Mouse (Mus musculus): ENCODE data around the gene Serac1.

The Serac1 gene

DNA sequence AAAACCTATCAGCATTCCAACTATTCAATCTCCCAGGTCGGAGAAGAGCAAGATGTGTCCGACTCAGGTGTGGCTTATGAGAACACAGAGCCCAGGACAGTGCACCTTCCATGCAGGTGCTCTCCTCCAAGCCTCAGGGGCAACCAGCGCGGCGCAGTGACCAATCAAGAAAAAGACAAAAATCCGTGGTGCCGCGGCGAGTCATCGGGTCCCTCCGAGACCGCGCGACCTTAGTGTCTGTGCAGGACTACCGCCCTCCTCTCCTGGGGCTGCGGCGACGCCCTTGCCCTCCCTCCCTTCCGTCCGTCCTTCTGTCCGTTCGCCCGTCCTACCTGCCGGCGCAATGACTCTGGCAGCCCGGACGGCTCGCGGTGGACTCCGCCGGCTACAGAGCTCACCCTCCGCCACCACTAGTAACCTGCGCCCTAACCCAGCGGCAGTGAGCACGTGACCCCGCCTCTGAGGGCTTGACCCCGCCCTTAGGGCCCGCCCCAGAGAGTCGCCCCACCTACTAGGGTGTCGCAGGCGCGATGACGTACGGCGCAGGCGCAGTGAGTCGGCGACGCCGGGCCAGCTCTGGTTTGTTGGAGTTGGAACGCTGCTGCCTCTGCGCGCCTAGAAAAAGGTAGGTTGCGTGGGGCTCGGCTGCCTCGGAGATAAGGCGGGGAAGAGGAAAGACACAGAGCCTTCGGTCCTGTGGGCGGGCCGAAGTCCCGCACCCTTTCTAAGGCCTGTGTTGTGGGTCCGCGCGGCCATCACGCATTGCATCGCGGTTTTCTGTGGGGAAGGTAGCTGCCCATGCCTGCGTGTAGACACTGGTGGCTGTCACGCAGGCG lies at the start of gene Serac1, which contains the start of gene Gtf2h5:
TSS of gene Serac1 (minus strand) at position 455 of the 836 bp plus-strand sequence.
TSS of gene Gtf2h5 (plus strand) at position 500 of the 836 bp plus-strand sequence.
- in situ Hi-C loops (cut with MboI, MseI): no loop called here

DNA sequence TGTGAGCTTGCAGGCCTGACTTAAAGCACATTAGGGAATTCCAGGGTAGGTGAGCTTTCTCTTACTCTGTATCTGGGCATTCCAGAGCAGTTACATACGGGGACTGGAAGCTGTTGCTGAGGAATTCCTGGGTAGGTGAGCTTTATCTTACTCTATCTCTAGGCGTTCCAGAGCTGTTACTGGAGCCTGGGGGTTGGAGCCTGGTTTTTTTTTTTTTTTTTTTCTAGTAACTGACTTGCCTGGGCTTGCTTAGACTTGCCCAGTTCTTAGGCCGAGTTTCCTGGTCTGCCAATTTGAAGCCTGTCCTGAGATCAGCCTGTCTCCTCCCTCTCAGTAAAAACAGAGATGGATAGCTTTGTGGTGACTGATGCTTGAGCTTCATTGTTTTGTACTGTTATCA lies 48.5 kb upstream of the Serac1 start:
- in situ Hi-C loops (cut with MboI, MseI): no loop called here

DNA sequence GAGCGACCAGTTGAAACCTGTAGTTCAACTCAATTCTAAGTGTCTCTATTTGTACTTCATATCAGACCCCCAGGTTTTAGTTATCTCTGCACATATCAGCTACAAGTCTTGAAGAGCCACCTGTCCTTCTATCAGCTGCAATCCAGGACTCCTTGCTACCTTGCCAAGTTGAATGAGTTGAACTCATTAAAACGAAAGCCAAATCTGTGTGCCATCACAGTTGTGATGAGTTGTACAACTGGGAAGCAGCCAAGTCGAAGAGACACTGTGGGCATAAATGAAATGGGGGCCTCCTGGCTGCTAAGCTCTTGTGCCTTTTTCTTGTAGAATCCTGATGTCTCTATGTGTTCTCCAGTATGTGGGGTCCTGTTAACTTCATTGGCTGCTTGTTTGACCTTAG lies 45.9 kb upstream of the Serac1 start:
- in situ Hi-C loops (cut with MboI, MseI): no loop called here

DNA sequence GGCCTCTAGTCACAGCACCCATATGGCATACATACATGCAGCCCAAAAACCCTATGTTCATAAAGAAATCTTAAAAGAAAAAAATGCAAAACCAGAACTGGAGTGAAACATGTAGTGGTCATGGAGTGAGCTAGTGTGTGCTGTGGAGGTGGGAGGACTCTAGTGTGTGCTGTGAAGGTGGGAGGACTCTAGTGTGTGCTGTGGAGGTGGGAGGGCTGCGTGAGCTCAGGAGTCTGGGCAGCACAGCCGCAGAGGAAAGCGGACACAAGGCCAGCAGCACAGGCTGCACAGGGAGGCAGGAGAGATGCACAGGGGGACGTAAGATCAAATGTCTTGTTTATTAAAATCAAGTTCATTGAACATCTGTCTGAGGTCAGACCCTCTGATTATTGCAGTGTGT lies 44.2 kb upstream of the Serac1 start:
- in situ Hi-C loops (cut with MboI, MseI): no loop called here

DNA sequence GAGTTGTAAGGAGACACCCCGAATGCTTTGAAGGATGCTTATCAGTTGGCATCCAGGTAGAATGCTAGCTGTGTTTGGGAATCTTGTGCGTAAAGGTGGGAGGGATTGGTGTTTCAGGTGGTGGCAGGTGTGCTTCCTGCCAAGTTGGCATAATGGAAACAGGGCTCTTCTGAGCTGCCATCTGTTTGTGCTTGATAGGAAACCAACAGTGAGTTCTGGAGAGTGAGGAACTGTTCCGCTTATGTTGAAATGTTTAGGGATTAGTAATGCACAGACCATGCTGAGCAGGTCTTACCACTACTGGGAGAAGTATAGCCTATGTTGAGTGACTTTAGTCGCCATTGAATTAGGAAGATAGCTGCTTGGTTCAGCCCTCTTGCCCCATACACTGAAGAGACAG lies 39.3 kb upstream of the Serac1 start:
- in situ Hi-C loops (cut with MboI, MseI): no loop called here

DNA sequence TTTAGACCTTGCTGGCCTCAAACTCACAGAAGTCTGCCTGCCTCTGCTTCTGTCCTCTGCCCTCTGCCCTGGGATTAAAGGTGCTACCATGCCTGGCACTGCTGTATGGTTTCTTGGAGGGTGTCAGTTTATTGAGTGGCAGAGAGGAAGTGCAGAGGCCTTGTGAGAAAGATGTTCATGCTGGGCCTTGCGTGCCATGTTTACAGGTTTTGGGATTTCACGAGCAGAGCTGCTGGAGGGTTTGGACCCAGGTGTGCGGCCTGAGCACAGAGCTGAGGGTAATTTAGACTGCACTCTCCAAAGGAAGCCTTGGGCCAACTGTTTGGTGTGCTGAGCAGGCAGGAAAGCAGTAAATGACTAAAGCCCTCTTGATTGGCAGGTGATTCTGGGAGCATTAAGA lies 38.4 kb upstream of the Serac1 start:
- in situ Hi-C loops (cut with MboI, MseI): no loop called here

DNA sequence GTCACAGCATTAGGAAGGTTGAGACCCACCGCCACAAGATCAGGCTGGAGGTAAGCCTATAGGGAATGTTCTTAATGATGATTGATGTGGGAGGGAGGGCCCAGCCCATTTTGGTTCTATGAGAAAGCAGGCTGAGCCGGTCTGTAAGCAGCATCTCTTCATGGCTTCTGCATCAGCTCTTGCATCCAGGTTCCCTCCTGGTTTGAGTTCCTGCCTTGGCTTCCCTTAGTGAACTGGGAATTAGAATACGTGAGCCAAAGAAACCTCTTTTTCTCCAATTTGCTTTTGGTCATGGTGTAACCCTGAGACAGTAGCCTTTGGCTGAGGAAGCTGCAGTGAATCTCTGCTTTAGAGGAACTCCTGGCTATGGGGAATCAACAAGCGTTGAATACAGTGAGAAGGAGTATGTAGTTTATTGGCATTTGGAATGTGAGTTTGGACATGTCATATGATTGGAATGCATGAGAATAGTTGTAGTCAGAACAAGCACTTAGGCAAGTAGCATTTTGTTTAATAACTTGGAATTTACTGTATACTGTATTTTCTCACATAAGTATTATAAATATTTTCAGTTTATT lies 37.7 kb upstream of the Serac1 start:
- in situ Hi-C loops (cut with MboI, MseI): no loop called here

DNA sequence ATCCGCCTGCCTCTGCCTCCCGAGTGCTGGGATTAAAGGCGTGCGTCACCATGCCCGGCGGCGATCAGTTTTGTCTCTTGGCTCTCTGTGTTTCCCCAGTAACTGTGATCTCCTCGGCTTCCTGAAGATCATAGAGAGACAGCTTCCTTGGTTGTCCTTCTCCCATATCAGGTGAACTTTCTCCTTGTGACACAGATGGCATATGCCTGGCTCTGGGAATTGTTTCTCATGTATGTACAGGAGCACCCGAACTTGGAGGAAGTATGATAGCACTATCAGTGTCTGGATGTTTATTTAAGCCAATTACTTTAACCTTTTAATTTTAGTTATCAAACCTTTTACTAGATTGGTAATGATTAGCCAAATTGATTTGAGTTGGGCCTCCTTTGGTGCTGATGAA lies 35.5 kb upstream of the Serac1 start:
- in situ Hi-C loops (cut with MboI, MseI): no loop called here

DNA sequence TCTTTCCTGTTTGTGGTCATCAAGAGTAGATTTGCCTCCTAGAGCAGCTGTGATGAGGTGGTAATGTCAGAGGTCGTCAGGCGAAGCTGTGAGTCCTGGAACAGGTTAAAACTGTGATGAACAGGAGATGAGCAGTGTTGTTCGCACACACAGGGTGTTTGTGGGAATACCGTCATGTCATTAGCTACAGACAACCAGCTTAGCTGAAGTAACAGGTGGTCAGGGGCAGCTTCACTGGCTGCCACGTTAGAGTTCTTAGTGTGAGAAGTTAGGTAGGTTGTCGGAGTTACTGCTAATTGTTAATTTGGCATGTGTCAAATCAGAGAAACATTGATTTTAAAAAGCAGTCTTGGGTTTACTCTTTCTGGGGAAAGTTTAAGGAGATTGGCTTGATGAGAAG lies 34.1 kb upstream of the Serac1 start:
- in situ Hi-C loops (cut with MboI, MseI): no loop called here

DNA sequence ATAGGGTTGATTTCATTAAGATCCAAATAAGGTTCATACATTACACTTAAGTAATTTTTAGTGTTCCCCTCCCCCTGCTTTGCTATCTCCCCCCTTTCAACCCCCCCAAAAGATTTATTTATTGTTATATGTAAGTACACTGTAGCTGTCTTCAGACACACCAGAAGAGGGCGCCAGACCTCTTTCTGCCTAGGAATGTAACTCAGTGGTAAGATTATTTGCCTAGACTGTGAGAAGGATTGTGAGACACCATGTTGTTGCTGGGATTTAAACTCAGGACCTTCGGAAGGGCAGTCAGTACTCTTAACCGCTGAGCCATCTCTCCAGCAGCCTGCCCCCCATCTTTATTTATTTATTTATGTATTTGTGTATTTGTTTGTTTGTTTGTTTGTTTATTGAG lies 31.4 kb upstream of the Serac1 start:
- in situ Hi-C loops (cut with MboI, MseI): no loop called here

DNA sequence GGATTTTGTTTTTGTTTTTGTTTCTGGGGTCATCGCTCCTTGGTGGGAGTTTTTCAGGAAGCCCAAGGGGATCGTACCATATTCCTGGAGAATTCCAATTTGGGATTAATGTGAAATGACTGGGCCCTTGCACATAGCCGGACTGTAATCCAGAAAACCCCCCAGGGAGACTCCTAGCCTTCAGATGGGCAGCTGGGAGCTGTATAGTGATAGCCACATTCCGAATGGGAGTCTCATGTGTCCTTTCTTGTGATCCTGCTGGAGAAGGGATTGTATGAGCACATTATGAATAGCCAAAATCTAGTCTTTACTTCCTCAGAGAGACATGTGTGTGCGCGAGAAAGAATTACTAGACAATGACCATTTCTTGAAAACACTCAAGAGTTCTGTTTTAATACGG lies 28.6 kb upstream of the Serac1 start:
- in situ Hi-C loops (cut with MboI, MseI): no loop called here

DNA sequence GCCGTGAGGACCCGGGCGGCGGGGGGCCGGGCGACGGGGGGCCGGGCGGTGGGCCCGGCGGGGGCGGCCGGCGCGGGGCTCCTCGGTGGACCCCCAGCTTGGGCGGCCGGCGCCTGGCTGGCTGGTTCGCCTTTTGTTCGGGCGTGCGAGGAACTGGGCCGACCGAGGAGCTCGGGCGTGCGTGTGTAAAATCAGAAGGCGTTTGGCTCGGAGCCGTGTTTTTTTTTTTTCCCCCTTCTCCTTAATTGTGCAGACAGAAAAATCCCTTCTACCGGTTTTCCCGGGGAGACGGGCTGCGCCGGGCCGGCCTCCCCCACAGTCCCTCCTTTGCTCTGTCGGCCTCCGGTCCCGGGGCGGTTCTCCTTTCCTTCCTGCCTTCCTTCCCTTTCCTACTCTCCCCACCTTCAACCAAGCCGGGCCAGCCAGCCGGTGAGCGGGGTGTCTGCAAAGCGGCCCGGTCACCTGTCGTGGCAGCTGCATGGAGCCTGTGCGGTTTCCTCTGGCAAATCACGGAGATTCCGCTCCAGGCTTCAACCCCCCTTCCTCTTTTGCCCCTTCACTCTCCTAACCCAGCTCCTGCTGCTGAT lies 27.6 kb upstream of the Serac1 start:
- in situ Hi-C loops (cut with MboI, MseI): no loop called here

DNA sequence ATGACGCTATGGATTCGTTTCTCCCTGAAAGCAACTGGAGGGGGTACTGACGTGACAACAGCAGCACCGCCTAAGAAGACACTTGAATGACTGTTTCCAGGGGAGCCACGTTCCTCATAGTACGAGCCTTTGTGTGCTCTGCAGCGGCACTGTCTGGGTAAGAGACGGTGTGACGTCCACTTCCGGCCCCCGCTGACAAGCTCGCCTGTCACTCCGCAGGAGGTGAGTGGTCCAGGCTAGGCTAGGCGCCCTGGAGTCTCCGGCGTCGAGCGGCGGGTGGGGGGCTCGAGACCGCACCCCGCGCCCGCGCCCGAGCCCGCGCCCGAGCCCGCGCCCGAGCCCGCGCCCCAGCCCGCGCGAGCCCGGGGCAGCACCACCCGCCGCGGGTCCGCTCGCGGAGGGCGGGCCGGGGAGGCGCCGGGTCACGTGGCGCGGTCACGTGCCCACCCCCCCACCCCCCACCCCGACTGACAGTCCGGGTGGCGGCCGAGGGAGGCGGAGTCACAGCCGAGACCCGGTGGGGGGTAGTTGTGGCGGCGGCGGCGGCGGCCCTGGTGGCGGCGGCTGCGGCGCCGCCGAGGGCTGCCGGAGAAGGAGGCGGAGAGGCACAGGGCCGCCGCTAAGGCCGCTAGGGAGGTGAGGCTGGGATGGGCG lies 26.9 kb upstream of the Serac1 start, which contains the start of gene Tulp4:
TSS of gene Tulp4 (plus strand) at position 77 of the 654 bp plus-strand sequence.
- in situ Hi-C loops (cut with MboI, MseI): no loop called here

DNA sequence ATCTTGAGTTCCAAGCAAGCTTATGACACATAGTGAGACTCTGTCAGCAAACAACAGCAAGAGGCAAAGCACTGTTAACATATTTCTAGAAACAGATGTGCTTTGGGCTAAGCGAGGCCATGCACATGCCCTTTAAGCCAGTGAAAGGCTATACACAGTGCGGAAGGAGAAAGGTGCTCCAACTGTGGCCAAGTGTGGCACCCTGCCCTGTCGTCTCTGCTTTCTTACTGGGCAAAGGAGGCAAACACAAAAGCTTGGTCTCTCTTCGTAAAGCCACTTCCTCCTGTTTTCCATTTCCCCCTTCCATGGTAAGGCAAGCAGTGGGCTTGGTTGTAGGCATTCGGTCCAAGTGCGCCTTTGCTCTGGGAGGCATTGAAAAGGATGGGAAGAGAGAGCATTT lies 24.0 kb upstream of the Serac1 start:
- in situ Hi-C loops (cut with MboI, MseI): no loop called here

DNA sequence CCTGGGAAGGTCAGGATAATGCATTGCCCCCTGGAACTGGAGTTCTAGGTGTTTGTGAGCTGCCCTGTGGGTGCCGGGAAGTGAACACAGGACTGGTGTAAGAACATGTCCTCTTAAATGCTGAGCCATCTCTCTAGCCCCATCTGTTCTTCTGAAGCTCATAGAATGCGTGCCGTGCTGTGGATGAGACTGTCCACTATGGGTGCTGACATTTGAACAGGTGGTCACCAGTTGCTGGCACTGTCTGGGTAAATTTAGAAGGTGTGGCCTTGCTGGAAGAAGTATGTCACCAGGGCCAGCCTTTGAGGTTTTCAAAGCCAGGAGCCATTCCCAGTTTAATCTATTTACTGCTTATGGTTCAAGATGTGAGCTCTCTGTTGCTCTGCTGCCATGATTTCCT lies 22.7 kb upstream of the Serac1 start:
- in situ Hi-C loops (cut with MboI, MseI): no loop called here

DNA sequence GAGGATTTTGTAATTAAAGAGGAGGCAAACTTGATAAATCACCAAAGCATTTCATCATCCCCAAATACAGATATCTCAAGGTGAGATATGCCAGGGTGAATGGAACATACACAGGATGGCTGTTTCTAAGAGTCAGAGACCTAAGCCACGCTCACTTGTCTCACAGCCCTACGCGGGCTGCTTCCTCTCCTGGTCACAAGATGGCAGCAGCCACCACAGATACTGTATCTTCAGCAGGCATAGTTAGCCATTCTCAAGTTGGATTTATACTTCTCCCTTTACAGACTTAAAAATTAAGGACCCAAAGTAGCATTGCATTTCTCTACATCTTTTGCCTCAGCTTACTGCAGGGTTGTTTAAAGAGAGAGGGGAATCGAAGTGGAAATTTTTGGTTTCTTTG lies 18.3 kb upstream of the Serac1 start:
- in situ Hi-C loops (cut with MboI, MseI): loop anchor here in 1 of 2 experiments (10.0 kb wide), 1 partner anchor 277 kb away; no protein-coding TSS in a partner anchor

DNA sequence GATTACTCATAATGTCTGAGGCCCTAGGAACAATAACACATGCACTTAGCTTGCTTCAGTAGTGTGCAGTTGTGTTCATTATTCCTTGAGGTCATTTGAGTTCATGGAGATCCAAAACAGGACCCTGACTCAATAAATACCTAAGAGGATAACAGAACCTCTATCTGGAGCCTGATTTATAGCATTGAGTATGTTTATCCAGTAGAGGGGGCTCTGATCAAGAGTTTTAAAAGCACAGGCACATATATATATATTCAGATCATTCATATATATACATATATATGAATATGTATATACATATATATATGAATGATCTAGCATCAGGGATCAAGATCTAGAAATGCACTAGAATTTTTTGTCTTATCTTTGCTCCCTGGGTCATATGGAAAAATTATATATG lies 16.0 kb upstream of the Serac1 start:
- in situ Hi-C loops (cut with MboI, MseI): loop anchor here in 1 of 2 experiments (10.0 kb wide), 1 partner anchor 279 kb away; no protein-coding TSS in a partner anchor

DNA sequence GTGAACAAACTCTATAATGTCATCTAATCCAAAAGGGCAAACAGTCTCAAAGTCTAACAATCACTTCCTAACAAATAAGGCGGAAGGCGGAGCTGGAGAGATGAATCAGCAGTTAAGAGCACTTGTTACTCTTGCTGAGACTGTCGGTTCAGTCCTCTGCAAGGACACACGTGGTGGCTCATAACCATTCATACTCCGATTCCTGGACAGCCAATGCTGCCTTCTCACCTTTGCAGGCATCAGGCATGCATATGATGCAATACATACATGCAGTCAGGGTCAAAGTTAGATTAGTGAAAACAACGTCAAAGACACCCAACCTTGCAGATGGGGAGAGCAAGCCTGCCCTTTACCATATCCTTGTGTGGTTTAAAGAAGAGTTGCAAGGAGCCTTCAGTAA lies 12.1 kb upstream of the Serac1 start:
- in situ Hi-C loops (cut with MboI, MseI): loop anchor here in 1 of 2 experiments (10.0 kb wide), 1 partner anchor 283 kb away; no protein-coding TSS in a partner anchor

DNA sequence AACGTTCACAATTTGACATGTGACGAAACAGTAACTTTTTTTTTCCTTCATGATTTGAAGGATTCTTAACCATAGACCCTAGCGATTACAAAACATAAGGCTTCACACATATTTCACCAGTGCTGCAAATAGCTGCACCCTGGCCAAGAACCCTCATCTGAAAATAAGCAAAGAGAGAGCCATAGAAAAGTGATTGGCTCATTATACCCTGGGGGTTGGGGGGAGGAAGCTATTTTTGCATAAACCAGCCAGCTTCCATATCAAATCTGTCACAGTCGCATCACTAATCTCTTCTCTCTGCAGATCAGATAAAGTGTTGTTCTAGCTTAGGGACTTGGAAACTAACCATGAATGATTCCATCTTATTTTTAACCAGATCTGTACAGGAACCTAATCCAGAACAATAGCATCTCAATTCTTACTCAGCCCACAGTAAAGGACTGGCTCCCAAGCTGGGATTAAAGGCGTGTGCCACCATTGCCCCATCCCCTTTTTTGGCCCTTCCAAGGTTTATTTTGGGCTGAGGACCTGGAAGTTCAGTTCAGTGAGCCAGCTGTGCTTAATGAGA lies 3.9 kb upstream of the Serac1 start:
- in situ Hi-C loops (cut with MboI, MseI): no loop called here

DNA sequence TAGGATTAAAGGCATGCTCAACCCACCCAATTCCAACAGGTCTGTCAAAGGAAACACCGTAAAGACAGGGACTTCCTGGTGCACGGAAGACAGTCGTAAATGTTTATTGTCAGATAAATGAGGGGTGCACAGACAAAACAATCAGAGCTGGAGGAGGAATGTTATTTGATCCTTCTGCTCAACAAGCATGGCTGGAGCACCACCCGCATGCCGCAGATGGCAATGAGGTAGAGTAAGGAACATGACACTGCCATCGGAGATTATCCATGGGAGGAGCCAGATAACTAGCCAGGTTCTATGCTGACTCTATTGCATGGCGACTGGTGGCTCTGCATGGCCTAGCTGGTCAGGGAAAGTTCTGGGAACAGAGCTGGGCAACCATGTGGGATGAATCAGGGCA lies 6.1 kb downstream of the Serac1 start:
- in situ Hi-C loops (cut with MboI, MseI): no loop called here

DNA sequence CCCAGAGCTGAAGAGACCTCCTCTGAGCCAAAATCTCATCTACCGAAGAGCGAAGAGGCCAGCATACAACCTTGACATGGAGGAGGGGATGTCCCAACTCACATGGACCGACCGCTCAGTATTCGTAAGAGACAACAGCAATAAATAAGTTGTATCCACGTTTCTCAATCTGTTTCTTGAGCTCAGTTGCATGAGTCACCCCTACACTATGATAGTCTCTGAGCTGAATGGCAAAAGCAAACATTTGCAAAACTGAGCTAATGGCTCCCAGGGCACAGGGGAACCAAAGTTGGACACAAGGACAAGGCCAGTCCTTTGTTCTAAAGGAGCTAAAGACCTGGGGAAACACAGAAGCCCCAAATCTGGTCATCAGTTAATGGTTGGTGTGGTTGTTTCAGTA lies 9.7 kb downstream of the Serac1 start:
- in situ Hi-C loops (cut with MboI, MseI): no loop called here

DNA sequence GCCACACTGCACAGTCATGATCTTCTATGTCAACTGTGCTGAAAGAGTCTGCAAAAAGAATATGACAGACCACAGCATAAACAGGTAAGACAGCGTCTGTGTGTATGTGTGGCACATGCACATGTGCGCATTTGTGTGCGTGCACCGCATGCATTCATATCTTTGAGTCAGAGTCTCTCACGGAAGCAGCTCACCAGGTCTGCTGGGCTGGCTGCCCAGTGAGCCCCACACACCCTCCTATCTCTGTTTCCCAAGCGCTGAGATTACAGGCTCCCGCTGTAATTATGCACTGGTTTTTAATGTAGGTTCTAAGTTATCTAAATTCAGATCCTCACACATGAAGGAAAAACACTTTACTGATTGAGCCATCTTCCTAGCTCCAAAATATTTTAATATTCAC lies 11.9 kb downstream of the Serac1 start:
- in situ Hi-C loops (cut with MboI, MseI): no loop called here
